Mouse (Mus musculus): ENCODE results near the gene Ano5.

Ano5 gene

GRCm38 (mm10) chr7:51510671-51511651 lies at the start of gene Ano5:
Gene Ano5 (plus strand): TSS chr7:51511029.
- DNase-seq (ENCODE audit: low spot score): peak; percentile 71

- peak; percentile 47 for DNase-seq (ENCODE audit: low spot score)
Observed at GRCm38 (mm10) chr7:51499396-51499795, 11.4 kb upstream of the Ano5 start.

- peak; percentile 49 for DNase-seq (ENCODE audit: low spot score)
Observed at GRCm38 (mm10) chr7:51503940-51504339, 6.9 kb upstream of the Ano5 start.

- DNase-seq (ENCODE audit: low spot score): no peak
Observed at GRCm38 (mm10) chr7:51510147-51510546, 682 bp upstream of the Ano5 start.

GRCm38 (mm10) chr7:51539344-51539743 lies 28.5 kb downstream of the Ano5 start:
- DNase-seq (ENCODE audit: low spot score): no peak

GRCm38 (mm10) chr7:51540736-51541135 lies 29.9 kb downstream of the Ano5 start:
- peak; percentile 34 for DNase-seq (ENCODE audit: low spot score)

GRCm38 (mm10) chr7:51600021-51600420 lies 89.2 kb downstream of the Ano5 start:
- DNase-seq (ENCODE audit: low spot score): no peak

GRCm38 (mm10) chr7:51603741-51604140 lies 92.9 kb downstream of the Ano5 start:
- DNase-seq (ENCODE audit: low spot score): no peak

GRCm38 (mm10) chr7:51614404-51614803 lies 103.6 kb downstream of the Ano5 start:
- DNase-seq (ENCODE audit: low spot score): peak; percentile 69

GRCm38 (mm10) chr7:51617941-51618340 lies 107.1 kb downstream of the Ano5 start:
- DNase-seq (ENCODE audit: low spot score): peak; percentile 71

GRCm38 (mm10) chr7:51618412-51618811 lies 107.6 kb downstream of the Ano5 start:
- DNase-seq (ENCODE audit: low spot score): no peak

GRCm38 (mm10) chr7:51619977-51620376 lies 109.1 kb downstream of the Ano5 start:
- no peak for DNase-seq (ENCODE audit: low spot score)

GRCm38 (mm10) chr7:51621694-51622145 lies 110.9 kb downstream of the Ano5 start, which contains the start of gene Slc17a6:
Gene Slc17a6 (plus strand): TSS chr7:51622006.
- peak; percentile 91 for DNase-seq (ENCODE audit: low spot score)

- DNase-seq (ENCODE audit: low spot score): no peak
Observed at GRCm38 (mm10) chr7:51622196-51622595, 111.4 kb downstream of the Ano5 start.

GRCm38 (mm10) chr7:51622666-51623065 lies 111.8 kb downstream of the Ano5 start:
- DNase-seq (ENCODE audit: low spot score): no peak

GRCm38 (mm10) chr7:51624336-51624897 lies 113.6 kb downstream of the Ano5 start:
- DNase-seq (ENCODE audit: low spot score): no peak

GRCm38 (mm10) chr7:51625161-51625560 lies 114.3 kb downstream of the Ano5 start:
- DNase-seq (ENCODE audit: low spot score): no peak

GRCm38 (mm10) chr7:51625591-51626255 lies 114.9 kb downstream of the Ano5 start:
- DNase-seq (ENCODE audit: low spot score): peak; percentile 44

- DNase-seq (ENCODE audit: low spot score): peak; percentile 38
Observed at GRCm38 (mm10) chr7:51626451-51627000, 115.7 kb downstream of the Ano5 start.

- DNase-seq (ENCODE audit: low spot score): peak; percentile 64
Observed at GRCm38 (mm10) chr7:51627001-51627631, 116.3 kb downstream of the Ano5 start.

GRCm38 (mm10) chr7:51627666-51628065 lies 116.8 kb downstream of the Ano5 start:
- DNase-seq (ENCODE audit: low spot score): peak; percentile 36

GRCm38 (mm10) chr7:51628349-51628748 lies 117.5 kb downstream of the Ano5 start:
- peak; percentile 21 for DNase-seq (ENCODE audit: low spot score)

Measured in embryo, embryonic 10.5 days (tissue).